Mouse (Mus musculus): ENCODE measurements around the gene Stk32c. TPM values are rescaled to one million over a fixed set of nuclear protein-coding genes. Genes with fewer than 3 reads are reported as not detected.

Stk32c gene
- polyA plus RNA-seq, 1 experiment from 2014 or later = not detected

- H3K4me1 ChIP-seq (replicated peaks; ENCODE audit: control insufficient read depth, insufficient read depth, low read length) = no peaks in the 10 kb centered on the region; the same call in 1 of the 2 replicates
- no peak overlapping the region for H3K4me2 ChIP-seq
- H3K9ac ChIP-seq (ENCODE audit: low read depth, low read length) = no peak overlapping the region
- 70% methylated on average over 4 of the region's 4 CpGs for WGBS
- H3K27ac ChIP-seq (ENCODE audit: low read depth, low read length) = no peak overlapping the region
- peaks cover 41% of the 10 kb centered on the region for H3K27me3 ChIP-seq (replicated peaks; ENCODE audit: control insufficient read depth, insufficient read depth, low read length)
- ATAC-seq (replicated peaks; ENCODE audit: low FRiP score) (no peak), DNase-seq (ENCODE audit: low spot score) (no peak)
- H3K4me3 ChIP-seq (ENCODE audit: low read depth, low read length) = no peak overlapping the region
- H3K36me3 ChIP-seq (ENCODE audit: control insufficient read depth, insufficient read depth, low read length) = no peaks in the 10 kb centered on the region
- H3K9me3 ChIP-seq (ENCODE audit: control insufficient read depth, low read length) = no peaks in the 10 kb centered on the region
These were observed 28.7 kb downstream of the Stk32c start for GRCm38 (mm10) chr7:139184396-139184795.

GRCm38 (mm10) chr7:139180058-139180457, 33.0 kb downstream of the Stk32c start:
- 0 out of 2 replicates have a peak, but pooled peaks cover 2% of the 10 kb centered on the region for H3K27me3 ChIP-seq (replicated peaks; ENCODE audit: control insufficient read depth, insufficient read depth, low read length)
- H3K36me3 ChIP-seq (ENCODE audit: control insufficient read depth, insufficient read depth, low read length) = no peaks in the 10 kb centered on the region
- H3K4me3 ChIP-seq (ENCODE audit: low read depth, low read length) = no peak overlapping the region
- no peak overlapping the region for H3K27ac ChIP-seq (ENCODE audit: low read depth, low read length)
- WGBS = 80% methylated on average over 3 of the region's 3 CpGs
- no peaks in the 10 kb centered on the region for H3K9me3 ChIP-seq (ENCODE audit: control insufficient read depth, low read length)
- ATAC-seq (replicated peaks; ENCODE audit: low FRiP score) (no peak), DNase-seq (ENCODE audit: low spot score) (no peak)
- H3K9ac ChIP-seq (ENCODE audit: low read depth, low read length) = no peak overlapping the region
- H3K4me2 ChIP-seq = no peak overlapping the region
- no peaks in the 10 kb centered on the region for H3K4me1 ChIP-seq (replicated peaks; ENCODE audit: control insufficient read depth, insufficient read depth, low read length)

- DNase-seq (ENCODE audit: low spot score) (no peak), ATAC-seq (replicated peaks; ENCODE audit: low FRiP score) (no peak)
- no peak overlapping the region for H3K27ac ChIP-seq (ENCODE audit: low read depth, low read length)
- no peak overlapping the region for H3K4me3 ChIP-seq (ENCODE audit: low read depth, low read length)
- H3K9ac ChIP-seq (ENCODE audit: low read depth, low read length) = no peak overlapping the region
- H3K4me2 ChIP-seq = no peak overlapping the region
- H3K4me1 ChIP-seq (replicated peaks; ENCODE audit: control insufficient read depth, insufficient read depth, low read length) = no peaks in the 10 kb centered on the region
- H3K36me3 ChIP-seq (ENCODE audit: control insufficient read depth, insufficient read depth, low read length) = no peaks in the 10 kb centered on the region
- H3K9me3 ChIP-seq (ENCODE audit: control insufficient read depth, low read length) = no peaks in the 10 kb centered on the region
- no peaks in the 10 kb centered on the region for H3K27me3 ChIP-seq (replicated peaks; ENCODE audit: control insufficient read depth, insufficient read depth, low read length)
- WGBS = 73% methylated on average over 5 of the region's 5 CpGs
These were observed 33.8 kb downstream of the Stk32c start for GRCm38 (mm10) chr7:139179299-139179698.

- Histone ChIP-seq H3K36me3 (ENCODE audit: control insufficient read depth, insufficient read depth, low read length) (no peaks in the 10 kb centered on the region), H3K27ac (ENCODE audit: low read depth, low read length) (no peak overlapping the region), H3K9ac (ENCODE audit: low read depth, low read length) (no peak overlapping the region), H3K27me3 (replicated peaks; ENCODE audit: control insufficient read depth, insufficient read depth, low read length) (no peaks in the 10 kb centered on the region), H3K9me3 (ENCODE audit: control insufficient read depth, low read length) (no peaks in the 10 kb centered on the region), H3K4me2 (no peak overlapping the region), H3K4me1 (replicated peaks; ENCODE audit: control insufficient read depth, insufficient read depth, low read length) (no peaks in the 10 kb centered on the region), H3K4me3 (ENCODE audit: low read depth, low read length) (no peak overlapping the region)
- 64% methylated on average over 4 of the region's 4 CpGs for WGBS
- DNase-seq (ENCODE audit: low spot score) (no peak), ATAC-seq (replicated peaks; ENCODE audit: low FRiP score) (no peak)
These were observed 44.0 kb downstream of the Stk32c start for GRCm38 (mm10) chr7:139169143-139169542.

GRCm38 (mm10) chr7:139164410-139164809, 48.7 kb downstream of the Stk32c start:
- 53% methylated on average over 5 of the region's 5 CpGs for WGBS

GRCm38 (mm10) chr7:139158956-139159355, 54.2 kb downstream of the Stk32c start:
- H3K27me3 ChIP-seq (replicated peaks; ENCODE audit: control insufficient read depth, insufficient read depth, low read length) = no peaks in the 10 kb centered on the region
- H3K27ac ChIP-seq (ENCODE audit: low read depth, low read length) = no peak overlapping the region
- H3K9ac ChIP-seq (ENCODE audit: low read depth, low read length) = no peak overlapping the region
- H3K4me2 ChIP-seq = no peak overlapping the region
- H3K9me3 ChIP-seq (ENCODE audit: control insufficient read depth, low read length) = no peaks in the 10 kb centered on the region
- DNase-seq (ENCODE audit: low spot score) (no peak), ATAC-seq (replicated peaks; ENCODE audit: low FRiP score) (no peak)
- no peak overlapping the region for H3K4me3 ChIP-seq (ENCODE audit: low read depth, low read length)
- no peaks in the 10 kb centered on the region for H3K4me1 ChIP-seq (replicated peaks; ENCODE audit: control insufficient read depth, insufficient read depth, low read length)
- 72% methylated on average over 5 of the region's 5 CpGs for WGBS
- H3K36me3 ChIP-seq (ENCODE audit: control insufficient read depth, insufficient read depth, low read length) = no peaks in the 10 kb centered on the region

More at GRCm38 (mm10) chr7:139164410-139164809, 48.7 kb downstream of the Stk32c start:
- ATAC-seq (replicated peaks; ENCODE audit: low FRiP score) (no peak), DNase-seq (ENCODE audit: low spot score) (no peak)
- no peak overlapping the region for H3K9ac ChIP-seq (ENCODE audit: low read depth, low read length)
- no peaks in the 10 kb centered on the region for H3K9me3 ChIP-seq (ENCODE audit: control insufficient read depth, low read length)
- no peaks in the 10 kb centered on the region for H3K36me3 ChIP-seq (ENCODE audit: control insufficient read depth, insufficient read depth, low read length)
- no peaks in the 10 kb centered on the region for H3K4me1 ChIP-seq (replicated peaks; ENCODE audit: control insufficient read depth, insufficient read depth, low read length)
- H3K27me3 ChIP-seq (replicated peaks; ENCODE audit: control insufficient read depth, insufficient read depth, low read length) = no peaks in the 10 kb centered on the region
- H3K4me2 ChIP-seq = no peak overlapping the region
- H3K4me3 ChIP-seq (ENCODE audit: low read depth, low read length) = no peak overlapping the region
- H3K27ac ChIP-seq (ENCODE audit: low read depth, low read length) = no peak overlapping the region

- no peak overlapping the region for H3K4me2 ChIP-seq
- whole genome bisulfite sequencing = 58% methylated on average over 7 of the region's 7 CpGs
- H3K9ac ChIP-seq (ENCODE audit: low read depth, low read length) = no peak overlapping the region
- no peak overlapping the region for H3K27ac ChIP-seq (ENCODE audit: low read depth, low read length)
- no peaks in the 10 kb centered on the region for H3K4me1 ChIP-seq (replicated peaks; ENCODE audit: control insufficient read depth, insufficient read depth, low read length)
- H3K36me3 ChIP-seq (ENCODE audit: control insufficient read depth, insufficient read depth, low read length) = no peaks in the 10 kb centered on the region
- H3K4me3 ChIP-seq (ENCODE audit: low read depth, low read length) = no peak overlapping the region
- no peaks in the 10 kb centered on the region for H3K9me3 ChIP-seq (ENCODE audit: control insufficient read depth, low read length)
- no peak for DNase-seq (ENCODE audit: low spot score)
- no peak for ATAC-seq (replicated peaks; ENCODE audit: low FRiP score)
- H3K27me3 ChIP-seq (replicated peaks; ENCODE audit: control insufficient read depth, insufficient read depth, low read length) = no peaks in the 10 kb centered on the region
These were observed 54.6 kb downstream of the Stk32c start for GRCm38 (mm10) chr7:139158549-139158948.

- Histone ChIP-seq H3K4me2 (no peak overlapping the region), H3K27ac (ENCODE audit: low read depth, low read length) (no peak overlapping the region), H3K9me3 (ENCODE audit: control insufficient read depth, low read length) (no peaks in the 10 kb centered on the region), H3K4me1 (replicated peaks; ENCODE audit: control insufficient read depth, insufficient read depth, low read length) (no peaks in the 10 kb centered on the region), H3K9ac (ENCODE audit: low read depth, low read length) (no peak overlapping the region), H3K36me3 (ENCODE audit: control insufficient read depth, insufficient read depth, low read length) (no peaks in the 10 kb centered on the region), H3K4me3 (ENCODE audit: low read depth, low read length) (no peak overlapping the region), H3K27me3 (replicated peaks; ENCODE audit: control insufficient read depth, insufficient read depth, low read length) (no peaks in the 10 kb centered on the region)
- DNase-seq (ENCODE audit: low spot score) = no peak
- ATAC-seq (replicated peaks; ENCODE audit: low FRiP score) = no peak
- 26% methylated on average over 2 of the region's 2 CpGs for WGBS
These were observed 55.6 kb downstream of the Stk32c start for GRCm38 (mm10) chr7:139157541-139157940.

DNA sequence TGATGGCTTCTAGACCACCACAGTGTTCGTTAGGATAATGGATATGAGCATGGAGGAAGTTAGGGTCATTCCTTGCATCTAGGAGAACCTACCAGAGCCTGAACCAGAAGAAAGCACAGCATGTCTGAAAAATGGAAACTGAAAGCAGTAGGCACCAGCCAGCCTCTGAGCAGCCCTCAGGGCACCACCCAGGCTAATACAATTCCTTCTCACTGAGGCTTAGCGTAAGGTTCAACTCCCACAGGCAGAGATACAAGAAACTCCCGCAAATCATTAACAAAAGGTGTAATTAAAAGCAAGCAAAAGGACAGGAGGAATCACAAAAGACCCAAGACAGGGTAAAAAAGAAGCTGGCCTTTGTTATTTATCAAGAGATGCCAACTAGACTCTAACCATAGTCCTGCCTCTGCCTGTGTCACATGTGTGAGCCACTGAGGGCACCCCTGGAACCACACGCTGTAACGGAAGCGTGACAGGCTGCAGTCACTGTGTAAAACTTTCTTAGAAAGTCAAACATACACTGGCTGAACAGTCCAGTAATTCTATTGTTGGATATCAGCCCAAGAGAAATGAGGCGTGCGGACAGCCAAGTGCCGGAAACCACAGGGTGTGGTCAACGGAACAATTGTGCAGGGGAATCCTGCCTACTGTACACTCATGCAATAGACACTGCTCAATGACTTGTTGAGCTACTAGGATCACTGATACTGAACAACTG, 56.6 kb downstream of the Stk32c start:
- Histone ChIP-seq H3K9ac (ENCODE audit: low read depth, low read length) (no peak overlapping the region), H3K27me3 (replicated peaks; ENCODE audit: control insufficient read depth, insufficient read depth, low read length) (no peaks in the 10 kb centered on the region), H3K9me3 (ENCODE audit: control insufficient read depth, low read length) (no peaks in the 10 kb centered on the region), H3K4me3 (ENCODE audit: low read depth, low read length) (no peak overlapping the region), H3K4me2 (no peak overlapping the region), H3K4me1 (replicated peaks; ENCODE audit: control insufficient read depth, insufficient read depth, low read length) (0 out of 2 replicates have a peak, but pooled peaks cover under 1% of the 10 kb centered on the region), H3K36me3 (ENCODE audit: control insufficient read depth, insufficient read depth, low read length) (no peaks in the 10 kb centered on the region), H3K27ac (ENCODE audit: low read depth, low read length) (no peak overlapping the region)
- 77% methylated on average over 10 of the region's 10 CpGs for WGBS
- ATAC-seq (replicated peaks; ENCODE audit: low FRiP score) (no peak), DNase-seq (ENCODE audit: low spot score) (no peak)

Data from liver, embryonic 11.5 days (tissue).